Mouse (Mus musculus): Measurements from ENCODE around the gene Cyp2w1. TPM values are rescaled to one million over a fixed set of nuclear protein-coding genes. Genes with fewer than 3 reads are reported as not detected.
A peak's percentile ranks its signal among the peaks of the same experiment; 100 is the strongest.

Gene Cyp2w1
- not detected in 2 replicates for polyA plus RNA-seq (2014; fragmentation: Nextera tagmentation; extraction: Ambion mirVana)

- 51% methylated on average over 6 of the region's 6 CpGs for WGBS
- H3K4me2 ChIP-seq (replicated peaks; ENCODE audit: low read depth, low read length): no peak within 1 kb of the TSS
Observed at GRCm38 (mm10) chr5:139352317-139352716, at the start of gene Cyp2w1. Gene Cyp2w1 (plus strand): TSS chr5:139352617.

DNA sequence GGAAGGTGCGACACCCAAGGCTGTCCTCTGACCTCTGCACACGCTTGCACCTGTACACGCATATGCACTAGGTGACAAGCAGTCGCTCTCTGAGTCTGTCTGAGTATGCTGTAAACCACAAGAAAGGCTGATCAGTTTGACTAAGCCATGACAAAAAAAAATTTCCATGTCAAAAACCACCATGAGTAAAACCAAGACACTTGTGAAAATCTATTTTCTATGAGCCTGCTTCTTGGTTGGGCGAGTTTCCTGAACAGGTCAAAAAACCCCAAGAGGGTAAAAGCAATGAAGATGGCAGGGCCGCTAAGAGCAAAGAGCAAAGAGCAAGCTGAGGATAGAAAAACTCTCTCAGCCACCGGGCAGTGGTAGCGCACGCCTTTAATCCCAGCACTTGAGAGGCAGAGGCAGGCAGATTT is 48.8 kb upstream of the Cyp2w1 start:
- no peak overlapping the region for H3K9ac ChIP-seq (ENCODE audit: low read depth, low read length)
- H3K4me1 ChIP-seq (ENCODE audit: control insufficient read depth, insufficient read depth, low read length): no peaks in the 10 kb centered on the region
- no peaks in the 10 kb centered on the region for H3K36me3 ChIP-seq (ENCODE audit: control insufficient read depth, insufficient read depth, low read length)
- no peak overlapping the region for H3K4me3 ChIP-seq (ENCODE audit: low read length)
- ATAC-seq (ENCODE audit: low FRiP score, low TSS enrichment): no peak
- H3K27ac ChIP-seq (ENCODE audit: low read depth, low read length): no peak overlapping the region
- 83% methylated on average over 9 of the region's 9 CpGs for WGBS
- no peaks in the 10 kb centered on the region for H3K9me3 ChIP-seq (ENCODE audit: control insufficient read depth, low read length)
- H3K4me2 ChIP-seq (replicated peaks; ENCODE audit: low read depth, low read length): no peak overlapping the region
- no peaks in the 10 kb centered on the region for H3K27me3 ChIP-seq (ENCODE audit: control insufficient read depth, insufficient read depth, low read length)

More at GRCm38 (mm10) chr5:139352317-139352716, at the start of gene Cyp2w1:
- H3K9me3 ChIP-seq (ENCODE audit: control insufficient read depth, low read length): no peaks in the 10 kb centered on the region
- ATAC-seq (ENCODE audit: low FRiP score, low TSS enrichment): no peak
- peaks cover 13% of the 10 kb centered on the region for H3K4me1 ChIP-seq (ENCODE audit: control insufficient read depth, insufficient read depth, low read length)
- no peaks in the 10 kb centered on the region for H3K36me3 ChIP-seq (ENCODE audit: control insufficient read depth, insufficient read depth, low read length)
- no peak within 1 kb of the TSS for H3K27ac ChIP-seq (ENCODE audit: low read depth, low read length)
- peaks cover 6% of the 10 kb centered on the region; the same call in 1 of the 2 replicates for H3K27me3 ChIP-seq (ENCODE audit: control insufficient read depth, insufficient read depth, low read length)
- no peak within 1 kb of the TSS for H3K9ac ChIP-seq (ENCODE audit: low read depth, low read length)
- no peak within 1 kb of the TSS for H3K4me3 ChIP-seq (ENCODE audit: low read length)

- H3K4me2 ChIP-seq (replicated peaks; ENCODE audit: low read depth, low read length): no peak overlapping the region
- H3K9ac ChIP-seq (ENCODE audit: low read depth, low read length): no peak overlapping the region
- no peak for ATAC-seq (ENCODE audit: low FRiP score, low TSS enrichment)
- no peaks in the 10 kb centered on the region for H3K4me1 ChIP-seq (ENCODE audit: control insufficient read depth, insufficient read depth, low read length)
- no peak overlapping the region for H3K4me3 ChIP-seq (ENCODE audit: low read length)
- H3K36me3 ChIP-seq (ENCODE audit: control insufficient read depth, insufficient read depth, low read length): no peaks in the 10 kb centered on the region
- H3K27ac ChIP-seq (ENCODE audit: low read depth, low read length): no peak overlapping the region
- no peaks in the 10 kb centered on the region for H3K27me3 ChIP-seq (ENCODE audit: control insufficient read depth, insufficient read depth, low read length)
- H3K9me3 ChIP-seq (ENCODE audit: control insufficient read depth, low read length): no peaks in the 10 kb centered on the region
- WGBS: 54% methylated on average over 3 of the region's 3 CpGs
Observed at GRCm38 (mm10) chr5:139309946-139310345, 42.5 kb upstream of the Cyp2w1 start.

GRCm38 (mm10) chr5:139310477-139310876 is 41.9 kb upstream of the Cyp2w1 start:
- H3K4me3 ChIP-seq (ENCODE audit: low read length): no peak overlapping the region
- 89% methylated on average over 4 of the region's 4 CpGs for WGBS
- no peak for ATAC-seq (ENCODE audit: low FRiP score, low TSS enrichment)

GRCm38 (mm10) chr5:139311822-139312221 is 40.6 kb upstream of the Cyp2w1 start:
- WGBS: 95% methylated on average over 9 of the region's 9 CpGs
- no peak for ATAC-seq (ENCODE audit: low FRiP score, low TSS enrichment)

More at GRCm38 (mm10) chr5:139310477-139310876, 41.9 kb upstream of the Cyp2w1 start:
- H3K4me2 ChIP-seq (replicated peaks; ENCODE audit: low read depth, low read length): no peak overlapping the region
- H3K9me3 ChIP-seq (ENCODE audit: control insufficient read depth, low read length): no peaks in the 10 kb centered on the region
- H3K36me3 ChIP-seq (ENCODE audit: control insufficient read depth, insufficient read depth, low read length): no peaks in the 10 kb centered on the region
- H3K9ac ChIP-seq (ENCODE audit: low read depth, low read length): no peak overlapping the region
- H3K27ac ChIP-seq (ENCODE audit: low read depth, low read length): no peak overlapping the region
- H3K4me1 ChIP-seq (ENCODE audit: control insufficient read depth, insufficient read depth, low read length): no peaks in the 10 kb centered on the region
- H3K27me3 ChIP-seq (ENCODE audit: control insufficient read depth, insufficient read depth, low read length): no peaks in the 10 kb centered on the region

GRCm38 (mm10) chr5:139313536-139313935 is 38.9 kb upstream of the Cyp2w1 start:
- H3K36me3 ChIP-seq (ENCODE audit: control insufficient read depth, insufficient read depth, low read length): no peaks in the 10 kb centered on the region
- H3K4me3 ChIP-seq (ENCODE audit: low read length): no peak overlapping the region
- ATAC-seq (ENCODE audit: low FRiP score, low TSS enrichment): no peak
- no peak overlapping the region for H3K4me2 ChIP-seq (replicated peaks; ENCODE audit: low read depth, low read length)
- no peak overlapping the region for H3K27ac ChIP-seq (ENCODE audit: low read depth, low read length)
- H3K4me1 ChIP-seq (ENCODE audit: control insufficient read depth, insufficient read depth, low read length): no peaks in the 10 kb centered on the region
- H3K9ac ChIP-seq (ENCODE audit: low read depth, low read length): no peak overlapping the region
- H3K27me3 ChIP-seq (ENCODE audit: control insufficient read depth, insufficient read depth, low read length): no peaks in the 10 kb centered on the region
- H3K9me3 ChIP-seq (ENCODE audit: control insufficient read depth, low read length): no peaks in the 10 kb centered on the region
- WGBS: 61% methylated on average over 9 of the region's 9 CpGs

More at GRCm38 (mm10) chr5:139311822-139312221, 40.6 kb upstream of the Cyp2w1 start:
- H3K9me3 ChIP-seq (ENCODE audit: control insufficient read depth, low read length): no peaks in the 10 kb centered on the region
- H3K27me3 ChIP-seq (ENCODE audit: control insufficient read depth, insufficient read depth, low read length): no peaks in the 10 kb centered on the region
- no peaks in the 10 kb centered on the region for H3K36me3 ChIP-seq (ENCODE audit: control insufficient read depth, insufficient read depth, low read length)
- no peak overlapping the region for H3K27ac ChIP-seq (ENCODE audit: low read depth, low read length)
- no peak overlapping the region for H3K4me2 ChIP-seq (replicated peaks; ENCODE audit: low read depth, low read length)
- no peaks in the 10 kb centered on the region for H3K4me1 ChIP-seq (ENCODE audit: control insufficient read depth, insufficient read depth, low read length)
- no peak overlapping the region for H3K4me3 ChIP-seq (ENCODE audit: low read length)
- no peak overlapping the region for H3K9ac ChIP-seq (ENCODE audit: low read depth, low read length)

DNA sequence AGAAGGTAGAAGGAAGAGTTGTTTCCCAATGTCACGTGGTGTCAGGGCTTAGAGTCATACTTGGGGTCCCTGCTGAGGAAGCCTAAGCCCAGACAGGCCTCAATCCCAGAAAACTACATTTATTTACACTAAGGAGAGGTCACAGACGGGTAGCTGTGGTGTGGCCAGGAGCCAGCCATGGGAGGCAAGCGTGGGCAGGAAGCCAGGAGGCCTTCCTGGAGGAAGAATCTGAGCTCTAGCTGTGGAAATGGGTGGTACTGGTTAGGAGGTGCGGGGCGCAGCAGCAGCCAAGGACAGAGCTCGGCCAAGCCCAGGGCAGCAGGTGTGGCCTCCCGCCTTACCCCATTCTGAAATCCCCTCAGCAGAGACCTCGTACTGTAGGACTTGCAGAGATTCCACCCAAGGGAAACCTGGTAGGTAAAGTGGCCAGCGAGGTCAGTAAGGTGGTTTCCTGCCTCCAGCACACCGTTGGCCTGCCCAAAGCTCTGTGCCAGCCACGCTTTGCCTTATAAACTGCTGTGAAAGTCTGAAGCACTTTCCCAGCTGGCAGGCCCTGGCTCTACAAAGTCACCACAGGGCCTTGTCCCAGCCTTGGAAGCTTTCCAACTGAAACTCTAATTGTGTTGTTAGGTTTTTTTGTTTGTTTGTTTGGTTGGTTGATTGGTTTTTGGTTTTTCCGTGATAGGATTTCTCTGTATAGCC is 37.3 kb upstream of the Cyp2w1 start:
- no peak for ATAC-seq (ENCODE audit: low FRiP score, low TSS enrichment)
- H3K27me3 ChIP-seq (ENCODE audit: control insufficient read depth, insufficient read depth, low read length): no peaks in the 10 kb centered on the region
- H3K9ac ChIP-seq (ENCODE audit: low read depth, low read length): no peak overlapping the region
- no peak overlapping the region for H3K4me3 ChIP-seq (ENCODE audit: low read length)
- 84% methylated on average over 12 of the region's 12 CpGs for WGBS
- H3K4me2 ChIP-seq (replicated peaks; ENCODE audit: low read depth, low read length): no peak overlapping the region
- no peak overlapping the region for H3K27ac ChIP-seq (ENCODE audit: low read depth, low read length)
- H3K4me1 ChIP-seq (ENCODE audit: control insufficient read depth, insufficient read depth, low read length): no peaks in the 10 kb centered on the region
- no peaks in the 10 kb centered on the region for H3K36me3 ChIP-seq (ENCODE audit: control insufficient read depth, insufficient read depth, low read length)
- H3K9me3 ChIP-seq (ENCODE audit: control insufficient read depth, low read length): no peaks in the 10 kb centered on the region

- Histone ChIP-seq H3K36me3 (ENCODE audit: control insufficient read depth, insufficient read depth, low read length) (no peaks in the 10 kb centered on the region), H3K4me3 (ENCODE audit: low read length) (no peak overlapping the region), H3K27me3 (ENCODE audit: control insufficient read depth, insufficient read depth, low read length) (no peaks in the 10 kb centered on the region), H3K4me2 (replicated peaks; ENCODE audit: low read depth, low read length) (no peak overlapping the region), H3K9me3 (ENCODE audit: control insufficient read depth, low read length) (no peaks in the 10 kb centered on the region), H3K4me1 (ENCODE audit: control insufficient read depth, insufficient read depth, low read length) (no peaks in the 10 kb centered on the region), H3K9ac (ENCODE audit: low read depth, low read length) (no peak overlapping the region), H3K27ac (ENCODE audit: low read depth, low read length) (0 out of 2 replicates have a peak overlapping the region, but pooled peaks have one; percentile 11)
- peak; percentile 63; the same call in 1 of the 2 replicates for ATAC-seq (ENCODE audit: low FRiP score, low TSS enrichment)
- 57% methylated on average over 6 of the region's 6 CpGs for WGBS
Observed at GRCm38 (mm10) chr5:139316982-139317675, 35.3 kb upstream of the Cyp2w1 start.

Data from kidney, embryonic 14.5 days (tissue).